Mouse (Mus musculus): ENCODE measurements around the gene Cpox. TPM values are rescaled to one million over a fixed set of nuclear protein-coding genes. Genes with fewer than 3 reads are reported as not detected.

The Cpox gene
- polyA plus RNA-seq, 1 experiment from 2014 or later = 10.8 TPM

DNA sequence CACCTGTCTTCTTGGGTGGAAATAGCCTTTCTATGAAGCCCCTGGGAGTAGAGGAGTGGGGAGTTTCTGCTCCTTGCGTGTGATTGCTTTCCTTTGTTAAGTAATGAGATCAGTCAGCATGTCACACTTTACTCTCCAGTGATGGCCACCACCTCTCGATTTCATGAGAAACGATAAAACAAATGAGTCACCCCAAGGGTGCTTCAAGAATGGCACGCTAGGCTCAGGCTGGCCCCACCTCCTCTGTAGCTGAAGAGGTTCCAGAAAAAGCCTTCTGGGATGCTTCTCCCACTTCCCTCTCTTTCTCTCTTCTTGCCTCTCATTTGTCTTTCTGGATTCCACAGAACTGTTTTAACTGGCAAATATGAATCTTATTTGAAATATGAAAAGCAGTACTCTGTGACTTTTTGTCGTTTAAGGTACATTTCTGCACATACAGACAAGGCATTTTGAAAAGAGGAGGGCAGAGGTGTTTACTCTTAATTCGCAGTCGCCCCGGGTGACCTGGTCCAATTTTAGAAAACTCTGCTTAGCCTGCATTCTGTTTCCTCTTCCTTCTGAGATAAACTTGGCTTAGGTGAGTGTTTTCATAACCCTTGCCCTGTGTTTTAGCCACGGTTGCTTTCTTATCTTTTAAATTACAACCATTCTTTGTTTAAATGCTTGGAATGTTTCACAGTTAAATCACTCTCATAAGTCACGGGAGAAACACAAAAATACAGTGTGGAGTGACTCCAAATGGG, 33.5 kb downstream of the Cpox start:
- Histone ChIP-seq H3K9me3 (no peaks in the 10 kb centered on the region), H3K4me2 (no peak overlapping the region), H3K36me3 (no peaks in the 10 kb centered on the region), H3K4me3 (no peak overlapping the region), H3K9ac (no peak overlapping the region), H3K27ac (no peak overlapping the region), H3K27me3 (no peaks in the 10 kb centered on the region), H3K4me1 (replicated peaks) (no peaks in the 10 kb centered on the region)
- WGBS = 57% methylated on average over 10 of the region's 10 CpGs
- ATAC-seq (ENCODE audit: low FRiP score) = no peak

DNA sequence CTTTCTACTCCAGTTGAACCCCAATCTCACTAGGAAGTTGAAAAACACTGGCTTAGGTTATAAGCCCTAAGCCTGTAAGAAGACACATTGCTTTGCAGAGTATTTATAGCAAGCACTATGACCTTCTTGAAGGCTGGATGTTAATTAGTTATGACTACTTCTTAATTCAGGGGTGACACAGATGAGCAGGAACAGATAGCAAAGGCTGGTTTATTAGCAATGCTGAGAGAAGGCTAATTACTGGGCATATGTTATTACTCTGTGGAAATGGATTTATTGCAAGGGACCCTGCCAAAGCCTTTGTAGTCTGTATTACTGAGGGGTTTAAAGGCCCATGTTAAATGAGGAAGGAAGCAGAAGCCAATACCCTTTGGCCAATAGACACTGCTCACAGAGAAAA, 34.9 kb downstream of the Cpox start:
- Histone ChIP-seq H3K9ac (no peak overlapping the region), H3K9me3 (no peaks in the 10 kb centered on the region)
- ATAC-seq (ENCODE audit: low FRiP score) = no peak; the same call in 1 of the 2 replicates

DNA sequence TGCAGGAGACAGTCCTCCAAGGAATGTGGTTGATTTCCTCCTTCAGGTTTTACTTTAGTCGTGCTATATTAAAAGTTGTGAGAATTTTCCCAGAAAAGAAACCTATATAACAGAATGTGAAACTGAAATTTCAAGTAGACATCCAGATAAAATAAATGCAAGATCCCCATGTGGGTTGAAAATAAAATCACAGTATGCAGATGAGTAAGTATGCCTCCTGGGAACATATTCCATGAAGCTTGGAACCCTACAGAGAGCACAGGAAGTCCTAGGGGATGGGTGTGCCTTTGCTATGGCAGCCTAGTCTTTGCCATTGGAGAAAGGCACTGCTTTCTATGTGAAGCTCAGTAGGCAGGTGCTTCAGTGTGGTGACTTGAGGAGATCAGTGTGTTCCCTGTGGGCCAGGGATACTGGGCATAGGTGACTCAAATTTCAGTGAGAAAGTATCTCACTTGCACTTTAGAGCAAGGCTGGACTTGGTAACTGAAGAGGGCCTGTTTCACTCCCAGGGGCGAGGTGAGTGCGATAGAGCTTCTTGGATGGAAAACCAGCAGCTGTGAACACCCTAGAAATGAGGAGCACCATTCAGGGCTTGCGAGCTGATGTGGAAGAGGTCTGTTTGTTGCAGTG, 37.3 kb downstream of the Cpox start:
- WGBS = 90% methylated on average over 4 of the region's 4 CpGs
- ATAC-seq (ENCODE audit: low FRiP score) = no peak

More for the DNA sequence above, 34.9 kb downstream of the Cpox start:
- H3K4me3 ChIP-seq = no peak overlapping the region
- H3K36me3 ChIP-seq = no peaks in the 10 kb centered on the region
- H3K4me2 ChIP-seq = no peak overlapping the region
- no peak overlapping the region for H3K27ac ChIP-seq
- H3K4me1 ChIP-seq (replicated peaks) = no peaks in the 10 kb centered on the region
- H3K27me3 ChIP-seq = no peaks in the 10 kb centered on the region

DNA sequence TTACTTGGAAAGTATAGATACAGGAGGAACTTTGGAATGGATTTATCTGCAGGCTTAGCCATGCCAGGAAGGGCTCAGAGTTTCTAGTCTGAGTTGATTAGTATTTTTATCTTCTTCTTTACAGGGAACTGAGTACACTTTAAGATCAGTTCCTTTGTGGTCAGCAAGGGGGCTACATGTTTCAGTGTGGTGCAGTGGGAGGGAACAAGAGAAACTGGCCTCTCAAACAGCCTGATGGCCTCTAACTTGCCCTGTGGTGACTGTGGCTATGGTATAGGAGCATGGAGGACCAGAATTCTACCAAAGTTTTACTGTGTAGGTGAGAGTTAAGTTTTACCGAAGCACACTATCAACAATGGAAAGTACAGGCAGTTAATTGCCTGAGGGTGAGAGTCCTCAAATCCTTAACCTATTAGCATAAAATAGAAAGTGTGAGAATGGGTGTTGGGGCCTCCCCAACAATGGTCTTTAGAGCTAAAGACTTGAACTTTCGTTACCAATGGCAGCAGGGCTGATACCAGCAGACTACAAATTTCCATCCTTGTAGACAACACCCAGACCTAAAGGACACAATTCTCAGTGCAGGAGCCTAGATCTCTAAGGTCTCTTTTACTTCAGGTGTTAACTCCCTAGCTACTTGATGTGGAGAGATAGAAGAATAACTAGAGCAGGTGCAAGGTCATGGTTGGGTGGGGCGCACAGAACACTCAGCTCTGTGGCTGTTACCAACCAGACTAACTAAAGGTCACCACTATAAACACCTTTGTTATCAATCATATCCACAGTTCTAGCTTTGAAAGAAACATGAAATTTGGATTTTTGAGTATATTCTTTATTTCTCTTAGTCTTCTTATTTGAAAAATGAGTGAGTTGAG, 38.7 kb downstream of the Cpox start:
- Histone ChIP-seq H3K4me1 (replicated peaks) (no peaks in the 10 kb centered on the region), H3K4me3 (no peak overlapping the region), H3K9me3 (no peaks in the 10 kb centered on the region), H3K27me3 (no peaks in the 10 kb centered on the region), H3K4me2 (no peak overlapping the region), H3K9ac (no peak overlapping the region), H3K27ac (no peak overlapping the region), H3K36me3 (no peaks in the 10 kb centered on the region)
- ATAC-seq (ENCODE audit: low FRiP score) = no peak
- WGBS = 80% methylated on average over 3 of the region's 3 CpGs

More for the DNA sequence above, 37.3 kb downstream of the Cpox start:
- H3K9ac ChIP-seq = no peak overlapping the region
- H3K4me2 ChIP-seq = no peak overlapping the region
- H3K36me3 ChIP-seq = no peaks in the 10 kb centered on the region
- H3K4me1 ChIP-seq (replicated peaks) = no peaks in the 10 kb centered on the region
- H3K9me3 ChIP-seq = no peaks in the 10 kb centered on the region
- no peak overlapping the region for H3K4me3 ChIP-seq
- H3K27me3 ChIP-seq = no peaks in the 10 kb centered on the region
- no peak overlapping the region for H3K27ac ChIP-seq

DNA sequence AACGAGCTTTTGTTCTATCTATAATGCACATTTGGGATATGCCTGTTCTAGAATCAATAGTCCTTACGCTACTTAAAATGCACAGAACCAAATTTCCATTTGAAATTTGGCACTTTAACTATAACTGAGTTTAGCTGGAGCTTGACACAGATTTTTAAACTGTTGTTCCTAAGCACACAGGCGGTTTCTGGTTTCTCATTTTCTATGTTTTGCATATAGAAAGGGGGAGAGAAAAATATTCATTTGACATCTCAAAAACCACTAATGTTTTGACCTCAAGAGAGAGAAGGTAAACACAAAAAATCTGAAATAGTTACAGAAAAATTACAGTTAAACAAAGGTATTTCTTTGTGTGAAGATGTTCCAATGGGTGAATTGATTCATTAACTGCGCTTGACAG, 39.4 kb downstream of the Cpox start:
- Histone ChIP-seq H3K9ac (no peak overlapping the region), H3K36me3 (no peaks in the 10 kb centered on the region)

DNA sequence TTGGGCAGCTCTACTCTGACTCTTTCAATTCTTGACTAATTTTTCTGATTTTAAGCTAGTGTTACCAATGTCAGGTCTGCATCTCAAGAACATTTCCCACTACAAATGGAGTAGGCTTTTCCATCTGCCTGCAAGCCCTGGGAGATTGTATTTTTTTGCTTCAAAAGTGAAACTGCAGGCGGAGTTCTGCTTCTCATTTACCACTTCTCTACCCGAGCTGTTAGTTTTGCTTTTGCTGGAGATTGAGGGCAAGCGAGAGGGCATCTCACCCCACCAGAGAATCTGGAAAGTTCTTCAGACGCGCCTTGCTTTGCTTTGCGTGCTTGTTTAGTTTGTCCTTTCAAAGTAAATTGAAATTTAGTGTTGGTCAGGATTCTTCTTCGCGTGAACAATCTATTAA, 42.1 kb downstream of the Cpox start:
- Histone ChIP-seq H3K27me3 (no peaks in the 10 kb centered on the region), H3K4me1 (replicated peaks) (no peaks in the 10 kb centered on the region), H3K4me3 (no peak overlapping the region), H3K4me2 (no peak overlapping the region), H3K9ac (no peak overlapping the region), H3K36me3 (no peaks in the 10 kb centered on the region), H3K27ac (no peak overlapping the region), H3K9me3 (no peaks in the 10 kb centered on the region)
- ATAC-seq (ENCODE audit: low FRiP score) = no peak
- 78% methylated on average over 8 of the region's 8 CpGs for WGBS

More for the DNA sequence above, 39.4 kb downstream of the Cpox start:
- Histone ChIP-seq H3K4me3 (no peak overlapping the region), H3K9me3 (no peaks in the 10 kb centered on the region), H3K27me3 (no peaks in the 10 kb centered on the region), H3K27ac (no peak overlapping the region), H3K4me2 (no peak overlapping the region), H3K4me1 (replicated peaks) (no peaks in the 10 kb centered on the region)
- no peak for ATAC-seq (ENCODE audit: low FRiP score)
- WGBS = 75% methylated on average over 4 of the region's 4 CpGs

DNA sequence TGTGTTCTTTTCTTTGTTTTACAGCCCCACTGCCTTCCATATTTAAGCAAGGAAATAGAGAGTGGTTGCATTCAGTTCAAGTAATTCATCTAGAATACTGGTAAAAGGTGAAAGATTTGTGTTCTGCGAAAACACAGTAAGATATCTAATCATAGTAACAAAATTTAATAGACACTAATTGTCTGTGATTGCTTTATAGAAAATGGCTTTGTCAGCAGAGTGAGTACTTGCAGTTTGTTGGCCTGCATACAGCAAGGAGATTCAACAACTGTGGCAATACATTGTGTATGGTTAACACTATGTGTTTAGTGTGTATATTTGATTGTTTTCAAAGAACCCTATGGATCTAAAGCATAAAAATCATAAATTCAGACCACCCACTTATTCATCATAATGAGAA, 43.0 kb downstream of the Cpox start:
- ATAC-seq (ENCODE audit: low FRiP score) = no peak
- no peak overlapping the region for H3K4me3 ChIP-seq
- no peaks in the 10 kb centered on the region for H3K4me1 ChIP-seq (replicated peaks)
- H3K9me3 ChIP-seq = no peaks in the 10 kb centered on the region
- no peaks in the 10 kb centered on the region for H3K27me3 ChIP-seq
- WGBS = 93% methylated on average over 1 of the region's 1 CpGs
- no peak overlapping the region for H3K9ac ChIP-seq
- no peaks in the 10 kb centered on the region for H3K36me3 ChIP-seq
- H3K27ac ChIP-seq = no peak overlapping the region
- no peak overlapping the region for H3K4me2 ChIP-seq

DNA sequence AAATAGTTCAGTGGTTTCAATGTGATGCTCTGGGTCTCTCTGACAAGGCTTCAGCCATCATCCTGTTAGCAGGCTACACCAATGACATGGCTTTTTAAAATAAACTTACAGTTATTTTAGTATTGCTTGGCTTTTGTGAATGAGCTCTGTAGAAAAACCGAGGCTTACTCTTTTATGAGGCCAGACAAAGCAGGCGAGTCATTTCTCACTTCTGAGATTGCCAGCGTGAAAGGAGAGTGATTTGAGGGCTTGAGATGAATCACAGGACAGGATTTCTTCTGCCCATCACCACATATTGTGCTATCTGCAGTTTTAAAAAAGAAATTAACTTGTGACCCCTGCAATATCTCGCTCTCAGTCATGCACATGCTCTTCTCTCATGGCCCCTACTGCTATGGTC, 44.9 kb downstream of the Cpox start:
- Histone ChIP-seq H3K4me1 (replicated peaks) (no peaks in the 10 kb centered on the region), H3K27me3 (no peaks in the 10 kb centered on the region), H3K36me3 (no peaks in the 10 kb centered on the region), H3K4me3 (no peak overlapping the region), H3K9me3 (no peaks in the 10 kb centered on the region), H3K9ac (no peak overlapping the region), H3K4me2 (no peak overlapping the region), H3K27ac (no peak overlapping the region)
- ATAC-seq (ENCODE audit: low FRiP score) = no peak
- 66% methylated on average over 4 of the region's 4 CpGs for WGBS

DNA sequence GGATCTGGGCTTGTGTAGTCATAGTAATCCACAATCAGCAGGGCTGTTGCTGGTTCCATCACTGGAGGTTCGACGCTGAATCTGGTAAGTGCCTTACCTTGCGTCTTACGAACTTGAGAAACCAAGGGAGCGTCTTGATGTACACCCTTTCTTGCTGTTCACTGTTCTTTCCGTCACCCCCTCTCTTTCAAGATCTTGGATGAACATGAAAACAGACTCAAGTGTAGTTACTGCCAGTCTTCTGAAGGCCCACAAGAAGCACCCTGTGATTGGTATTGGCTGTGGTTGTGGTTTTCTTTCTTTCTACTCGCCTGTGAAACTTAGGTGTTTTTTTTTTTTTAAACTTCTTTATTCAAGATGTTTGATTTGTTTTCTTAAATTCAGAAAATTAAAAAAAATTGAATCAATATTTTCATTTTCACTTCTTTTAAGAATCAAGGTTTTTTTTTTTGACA, 48.6 kb downstream of the Cpox start, which contains the start of gene Gpr15:
Gene Gpr15 (minus strand): TSS at position 405 of the 455 bp plus-strand sequence.
- H3K4me1 ChIP-seq (replicated peaks) = no peaks in the 10 kb centered on the region
- no peak within 1 kb of the TSS for H3K9ac ChIP-seq
- no peak within 1 kb of the TSS for H3K4me2 ChIP-seq
- 92% methylated on average over 7 of the region's 7 CpGs for WGBS
- no peak for ATAC-seq (ENCODE audit: low FRiP score)
- no peaks in the 10 kb centered on the region for H3K9me3 ChIP-seq
- no peak within 1 kb of the TSS for H3K27ac ChIP-seq
- no peak within 1 kb of the TSS for H3K4me3 ChIP-seq
- H3K36me3 ChIP-seq = no peaks in the 10 kb centered on the region
- H3K27me3 ChIP-seq = no peaks in the 10 kb centered on the region

DNA sequence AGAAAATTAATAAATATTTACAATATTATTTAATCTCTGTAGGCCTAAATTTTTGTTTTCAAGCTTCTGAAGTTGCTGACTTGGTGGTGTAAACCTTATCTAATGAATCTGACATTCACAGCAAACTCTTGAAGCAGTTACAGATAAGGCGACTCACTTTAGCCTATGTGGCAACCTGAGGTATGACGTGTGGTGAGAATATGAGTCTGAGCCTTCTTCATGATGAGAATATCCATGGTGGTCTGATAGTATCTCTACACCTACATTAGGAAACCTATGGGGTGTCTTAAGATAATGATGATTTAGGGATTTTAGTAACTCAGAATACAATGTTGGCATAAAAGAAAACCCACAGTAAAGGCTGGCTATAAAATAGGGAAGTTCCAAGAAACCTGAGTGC, 52.2 kb downstream of the Cpox start:
- H3K27ac ChIP-seq = no peak overlapping the region
- no peaks in the 10 kb centered on the region for H3K9me3 ChIP-seq
- no peak for ATAC-seq (ENCODE audit: low FRiP score)
- H3K4me3 ChIP-seq = no peak overlapping the region
- H3K36me3 ChIP-seq = no peaks in the 10 kb centered on the region
- H3K4me2 ChIP-seq = no peak overlapping the region
- 89% methylated on average over 2 of the region's 2 CpGs for WGBS
- H3K4me1 ChIP-seq (replicated peaks) = no peaks in the 10 kb centered on the region
- no peaks in the 10 kb centered on the region for H3K27me3 ChIP-seq
- no peak overlapping the region for H3K9ac ChIP-seq

DNA sequence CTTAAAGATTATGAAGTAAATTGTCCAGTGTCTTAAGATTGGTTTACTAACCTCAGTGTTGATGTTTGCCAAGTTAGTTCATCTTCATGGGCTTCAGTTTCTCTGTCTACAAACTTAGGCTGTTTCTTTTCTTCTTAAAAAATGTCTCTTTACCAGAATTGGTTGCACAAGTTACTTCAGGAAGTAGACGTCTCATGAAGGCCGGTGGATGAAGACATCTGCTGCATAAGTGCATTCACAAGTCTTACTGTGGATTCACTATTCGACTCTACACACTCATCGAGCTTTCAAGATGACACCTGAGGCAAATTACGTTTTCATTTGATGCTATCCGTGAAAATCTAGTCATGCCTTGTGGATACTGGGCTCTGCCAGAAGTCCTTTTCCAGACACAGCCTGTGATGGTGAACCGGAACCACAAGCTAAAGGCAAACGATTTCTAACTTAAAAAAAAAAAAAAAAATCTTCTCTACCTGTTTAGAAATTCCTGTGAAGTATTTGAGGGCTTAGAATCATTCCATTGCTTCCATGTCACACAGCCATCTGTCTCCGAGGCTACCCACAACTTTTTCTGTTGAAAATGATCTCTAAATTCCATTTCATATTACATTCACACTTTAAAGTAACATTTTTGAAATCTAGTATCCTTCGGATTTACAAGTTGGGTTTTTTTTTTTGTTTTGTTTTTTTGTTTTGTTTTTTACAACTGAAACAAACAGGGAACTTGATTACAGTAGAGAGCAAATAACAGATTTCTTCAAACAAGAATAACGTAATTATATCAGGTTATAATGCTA, 56.8 kb downstream of the Cpox start:
- Histone ChIP-seq H3K4me2 (no peak overlapping the region), H3K36me3 (peaks cover 21% of the 10 kb centered on the region), H3K9ac (no peak overlapping the region), H3K4me1 (replicated peaks) (peaks cover 12% of the 10 kb centered on the region), H3K9me3 (no peaks in the 10 kb centered on the region), H3K4me3 (peak overlapping the region; percentile 56; the same call in 1 of the 2 replicates), H3K27ac (no peak overlapping the region), H3K27me3 (no peaks in the 10 kb centered on the region)
- WGBS = 82% methylated on average over 11 of the region's 11 CpGs
- no peak for ATAC-seq (ENCODE audit: low FRiP score)
